Comparison of ENCODE assay signal across 9 mouse cellular contexts in the genomic region with DNA sequence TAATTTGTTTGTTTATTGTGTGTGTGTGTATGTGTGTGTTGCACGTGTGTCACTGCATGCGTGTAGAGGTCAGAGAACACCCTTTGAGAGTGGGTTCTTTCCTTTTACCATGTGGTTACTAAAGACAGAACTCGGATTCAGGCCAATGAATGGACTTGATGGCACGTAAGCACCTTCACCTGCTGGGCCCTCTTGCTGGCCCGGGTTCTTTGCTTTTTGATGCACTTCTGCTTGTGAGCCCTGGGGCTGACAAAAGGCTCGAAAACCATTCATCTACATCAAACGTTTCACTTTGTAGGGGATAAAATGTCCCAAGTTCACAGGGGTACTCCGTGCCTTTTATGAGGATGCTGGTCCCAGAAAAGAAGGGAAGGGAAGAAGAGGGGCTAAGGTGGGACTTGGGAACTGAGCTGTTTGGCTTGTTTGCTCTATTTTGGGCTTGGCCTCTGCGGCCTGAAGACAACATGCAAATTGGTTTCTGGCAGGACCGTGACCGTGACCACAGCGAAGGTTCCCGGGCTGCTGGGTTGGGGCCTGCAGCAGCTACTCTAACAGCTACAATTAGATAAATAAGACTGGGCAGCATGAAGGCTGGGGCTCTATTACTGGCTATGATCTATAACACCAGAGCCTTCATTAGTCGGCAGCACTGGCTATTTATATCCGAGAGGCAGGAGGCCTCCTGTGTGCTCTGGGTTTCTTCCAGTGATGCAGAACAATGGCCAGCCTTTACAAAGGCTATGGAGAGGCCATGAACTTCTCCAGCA. TPM values are rescaled to one million over a fixed set of nuclear protein-coding genes. Genes with fewer than 3 reads are reported as not detected.
DNase-seq lines count a peak whose midpoint lies in the region; ATAC-seq and TF ChIP-seq lines count a peak whose summit lies in the region.
"Had no signal": no experiment of that assay in that cellular context is flagged by ENCODE, and none has a peak within 500 bp of the region (broad histone marks: within the 10 kb centered on the region; RNA-seq: fewer than 3 reads in every experiment).

No protein-coding gene starts in this region.

- no peaks in the 10 kb centered on the region for H3K27me3 ChIP-seq in forebrain, embryonic 11.5 days (ENCODE audit: control insufficient read depth, insufficient read depth, low read length)
- no peaks in the 10 kb centered on the region for H3K27me3 ChIP-seq in forebrain, postnatal 0 days (ENCODE audit: insufficient read depth, low read length)
- no peaks in the 10 kb centered on the region for H3K27me3 ChIP-seq in spleen, adult 2 months (ENCODE audit: control insufficient read depth, insufficient read depth, low read length)
- H3K27me3 ChIP-seq in stomach, embryonic 16.5 days (ENCODE audit: control insufficient read depth, insufficient read depth, low read length), result no peaks in the 10 kb centered on the region

- no peaks in the 10 kb centered on the region for H3K9me3 ChIP-seq in forebrain, embryonic 11.5 days (ENCODE audit: control insufficient read depth, low read length)
- no peaks in the 10 kb centered on the region for H3K9me3 ChIP-seq in forebrain, postnatal 0 days (ENCODE audit: low read length)
- H3K9me3 ChIP-seq in stomach, embryonic 16.5 days (replicated peaks; ENCODE audit: control insufficient read depth, low read length), result no peaks in the 10 kb centered on the region

- 49% methylated on average over 15 of the region's 15 CpGs for WGBS in forebrain, embryonic 11.5 days
- WGBS in forebrain, postnatal 0 days, result 39% methylated on average over 15 of the region's 15 CpGs
- 68% methylated on average over 15 of the region's 15 CpGs for WGBS in spleen, adult 2 months
- 67% methylated on average over 15 of the region's 15 CpGs for WGBS in stomach, embryonic 16.5 days

- no peak overlapping the region for H3K4me2 ChIP-seq in forebrain, embryonic 11.5 days (ENCODE audit: low read depth, low read length, severe bottlenecking)
- H3K4me2 ChIP-seq in forebrain, postnatal 0 days (ENCODE audit: low read depth), result no peak overlapping the region
- H3K4me2 ChIP-seq in stomach, embryonic 16.5 days (ENCODE audit: low read depth, low read length), result no peak overlapping the region

- H3K4me1 ChIP-seq in forebrain, embryonic 11.5 days (replicated peaks; ENCODE audit: control insufficient read depth, insufficient read depth, low read length), result peaks cover 9% of the 10 kb centered on the region
- H3K4me1 ChIP-seq in forebrain, postnatal 0 days (ENCODE audit: insufficient read depth), result no peaks in the 10 kb centered on the region
- H3K4me1 ChIP-seq in spleen, adult 2 months (ENCODE audit: control insufficient read depth, insufficient read depth, insufficient read length), result peaks cover 18% of the 10 kb centered on the region
- H3K4me1 ChIP-seq in stomach, embryonic 16.5 days (ENCODE audit: control insufficient read depth, insufficient read depth, low read length), result peaks cover 5% of the 10 kb centered on the region; the same call in 1 of the 2 replicates

- ATAC-seq in forebrain, embryonic 11.5 days (replicated peaks; ENCODE audit: low FRiP score), result no peak
- ATAC-seq in forebrain, postnatal 0 days, result no peak
- no peak for ATAC-seq in stomach, embryonic 16.5 days (ENCODE audit: insufficient read depth, low FRiP score)
- ATAC-seq: CD4-positive, CD25-positive, alpha-beta regulatory T cell, adult 4 months had no signal

- H3K27ac ChIP-seq in forebrain, embryonic 11.5 days (ENCODE audit: low read depth, low read length), result no peak overlapping the region
- H3K27ac ChIP-seq in forebrain, postnatal 0 days (ENCODE audit: low read depth, low read length), result no peak overlapping the region
- H3K27ac ChIP-seq in spleen, adult 2 months (ENCODE audit: insufficient read depth, low read length), result peak overlapping the region; percentile 69
- H3K27ac ChIP-seq in stomach, embryonic 16.5 days (ENCODE audit: low read length), result peak overlapping the region; percentile 46; the same call in 1 of the 2 replicates

- H3K9ac ChIP-seq in forebrain, embryonic 11.5 days (ENCODE audit: low read length), result peak overlapping the region; percentile 12; the same call in 1 of the 2 replicates
- H3K9ac ChIP-seq in forebrain, postnatal 0 days, result no peak overlapping the region
- no peak overlapping the region for H3K9ac ChIP-seq in stomach, embryonic 16.5 days (ENCODE audit: low read length)

- TF ChIP-seq CTCF in forebrain, postnatal 0 days (IDR thresholded peaks at IDR 0.05; ENCODE audit: low read depth), result no peak
- TF ChIP-seq CTCF in spleen, adult 2 months (IDR thresholded peaks at IDR 0.05; ENCODE audit: extremely low read depth, insufficient read depth, insufficient read length, insufficient replicate concordance), result no peak

- no peak for DNase-seq in forebrain, embryonic 11.5 days (ENCODE audit: low spot score)
- no peak for DNase-seq in forebrain, postnatal 0 days
- peak in 1 of 2 experiments; percentile 42 for DNase-seq in spleen, adult 2 months (ENCODE audit: low read depth in 1 of 2, low spot score in 2 of 2)
- no peak for DNase-seq in spleen, adult 12 weeks (ENCODE audit: low spot score)
- peak; percentile 58 for DNase-seq in heart, postnatal 4 days
- DNase-seq in embryo, embryonic 10 days (ENCODE audit: low spot score), result no peak
- no peak for DNase-seq in right cerebral cortex, postnatal 10 days (ENCODE audit: low spot score in 2 of 2)

- no peaks in the 10 kb centered on the region for H3K36me3 ChIP-seq in forebrain, embryonic 11.5 days (ENCODE audit: control insufficient read depth, insufficient read depth, low read length)
- H3K36me3 ChIP-seq in forebrain, postnatal 0 days (ENCODE audit: insufficient read depth), result no peaks in the 10 kb centered on the region
- peaks cover 56% of the 10 kb centered on the region for H3K36me3 ChIP-seq in spleen, adult 2 months (ENCODE audit: control insufficient read depth, insufficient read depth, low read length)
- no peaks in the 10 kb centered on the region for H3K36me3 ChIP-seq in stomach, embryonic 16.5 days (ENCODE audit: control insufficient read depth, insufficient read depth, low read length)

- H3K4me3 ChIP-seq in forebrain, embryonic 11.5 days (ENCODE audit: low read depth, low read length), result no peak overlapping the region
- no peak overlapping the region for H3K4me3 ChIP-seq in forebrain, postnatal 0 days (ENCODE audit: low read depth, low read length)
- H3K4me3 ChIP-seq in spleen, adult 2 months (ENCODE audit: extremely low read depth, insufficient read depth, insufficient read length), result no peak overlapping the region
- no peak overlapping the region for H3K4me3 ChIP-seq in stomach, embryonic 16.5 days (replicated peaks; ENCODE audit: low read length)

- TF ChIP-seq POLR2A in spleen, adult 2 months (IDR thresholded peaks at IDR 0.05; ENCODE audit: low read depth, low read length), result no peak

RNA-seq across cellular contexts. Expression of a gene that starts 28.3 kb away (rescaled TPM):
- 128 and 141 TPM in 2 replicates for polyA plus RNA-seq in forebrain, embryonic 11.5 days (2014; fragmentation: Nextera tagmentation; extraction: Ambion mirVana)
- total RNA-seq in forebrain, postnatal 0 days (2014; rRNA removed), result 23.9 and 25.2 TPM in 2 replicates
- polyA plus RNA-seq in forebrain, postnatal 0 days (2015; fragmentation: Nextera tagmentation; extraction: Ambion mirVana), result 117 and 127 TPM in 2 replicates
- polyA plus RNA-seq in spleen, adult 2 months (2012; rRNA removed), result 15.3 and 15.9 TPM in 2 replicates
- total RNA-seq in heart, postnatal 4 days (2021), result 10 to 100 TPM; 65.0 to 65.2 TPM
- 140 and 149 TPM in 2 replicates for polyA plus RNA-seq in stomach, embryonic 16.5 days (2015; fragmentation: Nextera tagmentation; extraction: Ambion mirVana)

RNA-seq across cellular contexts. Expression of a gene that starts 46.9 kb away (rescaled TPM):
- 6.4 and 7.2 TPM in 2 replicates for polyA plus RNA-seq in forebrain, embryonic 11.5 days (2014; fragmentation: Nextera tagmentation; extraction: Ambion mirVana)
- total RNA-seq in forebrain, postnatal 0 days (2014; rRNA removed), result 5.9 and 8.0 TPM in 2 replicates
- 7.5 and 7.9 TPM in 2 replicates for polyA plus RNA-seq in forebrain, postnatal 0 days (2015; fragmentation: Nextera tagmentation; extraction: Ambion mirVana)
- polyA plus RNA-seq in spleen, adult 2 months (2012; rRNA removed), result 68.3 and 73.9 TPM in 2 replicates
- 100 to 1,000 TPM; 107 to 115 TPM for total RNA-seq in heart, postnatal 4 days (2021)
- 42.1 and 44.4 TPM in 2 replicates for polyA plus RNA-seq in stomach, embryonic 16.5 days (2015; fragmentation: Nextera tagmentation; extraction: Ambion mirVana)

Comparison
In these comparisons a context has a peak if more than half of its experiments do, and no peak if none do; other contexts are left out.
1. H3K27ac ChIP-seq: peak in spleen, adult 2 months (single experiment) and stomach, embryonic 16.5 days (single experiment); none in forebrain, embryonic 11.5 days (single experiment) and forebrain, postnatal 0 days (single experiment).